Mouse (Mus musculus) heart, embryonic 14.5 days (tissue): ENCODE data around the gene Rock2. TPM values are rescaled to one million over a fixed set of nuclear protein-coding genes. Genes with fewer than 3 reads are reported as not detected.

Experiments
- ATAC-seq: fragments of 200-750 bp; cut with Nextera tagmentation; 2 replicates; pipeline ENCODE4 v1.8.0; 2017; ENCODE audit warnings: low read depth, moderate TSS enrichment; ENCODE audit not compliant: insufficient number of reproducible peaks, insufficient read depth, low FRiP score
- H3K27ac ChIP-seq, 2 experiments: fragments of 200-500 bp in 1 of 2; fragments of 300-500 bp in 1 of 2; sonication (generic) in 1 of 2; replicated peaks in 1 of 2; 2 replicates each; pipeline ENCODE4 v1.5.1; 2012 to 2014; ENCODE audit warnings: low read depth in 2 of 2, low read length in 2 of 2, control low read depth in 1 of 2, mild to moderate bottlenecking in 1 of 2, mixed read lengths in 1 of 2; ENCODE audit not compliant: control insufficient read depth in 1 of 2, insufficient read depth in 1 of 2
- H3K27me3 ChIP-seq: fragments of 300-500 bp; sonication (generic); 2 replicates; pipeline ENCODE4 v1.6.1; 2014; ENCODE audit warnings: mild to moderate bottlenecking, low read length, control low read depth; ENCODE audit not compliant: control insufficient read depth, insufficient read depth
- H3K36me3 ChIP-seq: fragments of 300-500 bp; sonication (generic); 2 replicates; pipeline ENCODE4 v1.6.1; 2014; ENCODE audit warnings: mild to moderate bottlenecking, control low read depth, low read length, mixed read lengths; ENCODE audit not compliant: control insufficient read depth, insufficient read depth
- H3K4me1 ChIP-seq, 2 experiments: fragments of 200-500 bp in 1 of 2; fragments of 300-500 bp in 1 of 2; sonication (generic) in 1 of 2; 2 replicates each; pipeline ENCODE4 v1.6.1; 2012 to 2014; ENCODE audit warnings: low read length in 2 of 2, control low read depth in 1 of 2, mixed read lengths in 1 of 2; ENCODE audit not compliant: control insufficient read depth in 2 of 2, insufficient read depth in 2 of 2
- H3K4me2 ChIP-seq: fragments of 300-500 bp; sonication (generic); 2 replicates; pipeline ENCODE4 v1.6.1; 2014; ENCODE audit warnings: mild to moderate bottlenecking, low read length
- H3K4me3 ChIP-seq, 2 experiments: fragments of 200-500 bp in 1 of 2; fragments of 300-500 bp in 1 of 2; sonication (generic) in 1 of 2; 2 replicates each; pipeline ENCODE4 v1.5.1; 2012 to 2014; ENCODE audit warnings: low read length in 2 of 2, mild to moderate bottlenecking in 2 of 2, control low read depth in 1 of 2, low read depth in 1 of 2, moderate library complexity in 1 of 2; ENCODE audit not compliant: control insufficient read depth in 1 of 2, insufficient read depth in 1 of 2
- H3K9ac ChIP-seq: fragments of 300-500 bp; sonication (generic); 2 replicates; pipeline ENCODE4 v1.6.1; 2014; ENCODE audit warnings: mild to moderate bottlenecking, low read length
- H3K9me3 ChIP-seq: fragments of 300-500 bp; sonication (generic); 2 replicates; pipeline ENCODE4 v1.6.1; 2016; ENCODE audit warnings: low read length, control low read depth; ENCODE audit not compliant: control insufficient read depth
- WGBS: fragments of 180-500 bp; shearing (Covaris S2); extraction: QIAGEN DNeasy Blood & Tissue Kit; methylation state at CpG from one replicate; pipeline ENCODE4 v1.1.7; 2014; 5-methylcytosine and 5-hydroxymethylcytosine counted together
- polyA plus RNA-seq: library from polyadenylated mRNA; unstranded; fragments of >200 nt; fragmentation: Nextera tagmentation; extraction: Ambion mirVana; gene quantifications from 2 replicates; pipeline ENCODE4 v1.2.1, GENCODE M21; 2014

Gene Rock2
- polyA plus RNA-seq, 1 experiment from 2014 or later = 24.8 TPM

GRCm38 (mm10) chr12:16855632-16856305, 38.9 kb upstream of the Rock2 start:
- Histone ChIP-seq H3K4me1 (peaks cover 10 to 15% of the 10 kb centered on the region in 2 experiments), H3K4me2 (no peak overlapping the region), H3K27ac (no peak overlapping the region), H3K9me3 (no peaks in the 10 kb centered on the region), H3K4me3 (no peak overlapping the region), H3K36me3 (no peaks in the 10 kb centered on the region), H3K9ac (no peak overlapping the region), H3K27me3 (no peaks in the 10 kb centered on the region)
- 61% methylated on average over 6 of the region's 6 CpGs for WGBS
- ATAC-seq = no peak

GRCm38 (mm10) chr12:16856306-16856679, 38.4 kb upstream of the Rock2 start:
- H3K9me3 ChIP-seq = no peaks in the 10 kb centered on the region
- WGBS = 72% methylated on average over 2 of the region's 2 CpGs
- no peak overlapping the region for H3K4me2 ChIP-seq
- H3K36me3 ChIP-seq = no peaks in the 10 kb centered on the region
- no peak overlapping the region for H3K9ac ChIP-seq
- ATAC-seq = no peak
- no peaks in the 10 kb centered on the region for H3K27me3 ChIP-seq
- H3K27ac ChIP-seq = no peak overlapping the region
- peaks cover 7 to 9% of the 10 kb centered on the region in 2 experiments for H3K4me1 ChIP-seq
- H3K4me3 ChIP-seq = no peak overlapping the region

DNA sequence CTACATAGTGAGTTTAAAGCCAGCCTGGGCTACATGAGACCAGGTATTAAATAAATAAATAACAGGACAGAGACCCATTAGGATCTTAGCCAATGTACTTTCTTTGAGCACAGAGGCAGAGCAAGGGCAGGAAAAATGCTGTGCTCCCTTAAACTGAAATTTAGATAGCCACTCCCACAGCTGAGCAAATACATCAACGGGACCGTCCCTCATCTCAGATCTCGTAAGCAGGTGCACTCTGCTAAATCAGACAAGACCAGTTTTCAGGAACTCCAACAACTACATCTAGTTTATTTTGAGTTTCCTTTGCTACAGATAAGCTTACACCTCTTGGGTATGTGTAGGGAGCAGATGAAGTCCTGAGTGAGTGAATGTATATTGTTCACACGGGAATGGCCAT, 36.6 kb upstream of the Rock2 start:
- H3K4me2 ChIP-seq = no peak overlapping the region
- WGBS = 76% methylated on average over 4 of the region's 4 CpGs
- H3K27me3 ChIP-seq = no peaks in the 10 kb centered on the region
- H3K9ac ChIP-seq = no peak overlapping the region
- H3K9me3 ChIP-seq = no peaks in the 10 kb centered on the region
- no peak overlapping the region for H3K27ac ChIP-seq
- H3K4me1 ChIP-seq = peaks cover 7 to 9% of the 10 kb centered on the region in 2 experiments
- H3K36me3 ChIP-seq = no peaks in the 10 kb centered on the region
- no peak overlapping the region for H3K4me3 ChIP-seq
- no peak for ATAC-seq

GRCm38 (mm10) chr12:16859781-16860180, 34.9 kb upstream of the Rock2 start:
- no peak overlapping the region for H3K4me2 ChIP-seq
- no peak overlapping the region for H3K27ac ChIP-seq
- H3K9ac ChIP-seq = no peak overlapping the region
- H3K27me3 ChIP-seq = no peaks in the 10 kb centered on the region
- no peaks in the 10 kb centered on the region for H3K36me3 ChIP-seq
- H3K4me3 ChIP-seq = no peak overlapping the region
- H3K9me3 ChIP-seq = no peaks in the 10 kb centered on the region
- 88% methylated on average over 2 of the region's 2 CpGs for WGBS
- H3K4me1 ChIP-seq = no peaks in the 10 kb centered on the region
- ATAC-seq = no peak

GRCm38 (mm10) chr12:16860533-16860932, 34.2 kb upstream of the Rock2 start:
- H3K9me3 ChIP-seq = no peaks in the 10 kb centered on the region
- H3K27ac ChIP-seq = no peak overlapping the region
- no peak overlapping the region for H3K4me3 ChIP-seq
- H3K9ac ChIP-seq = no peak overlapping the region
- H3K36me3 ChIP-seq = no peaks in the 10 kb centered on the region
- WGBS = 59% methylated on average over 1 of the region's 1 CpGs
- no peaks in the 10 kb centered on the region for H3K4me1 ChIP-seq
- H3K4me2 ChIP-seq = no peak overlapping the region
- ATAC-seq = no peak
- no peaks in the 10 kb centered on the region for H3K27me3 ChIP-seq

- no peaks in the 10 kb centered on the region for H3K9me3 ChIP-seq
- H3K4me1 ChIP-seq = peaks cover 0 to 2% of the 10 kb centered on the region in 2 experiments; a peak in 2 of 4 replicates
- WGBS = 51% methylated on average over 3 of the region's 3 CpGs
- H3K4me2 ChIP-seq = no peak overlapping the region
- no peak for ATAC-seq
- no peak overlapping the region for H3K4me3 ChIP-seq
- no peak overlapping the region for H3K9ac ChIP-seq
- no peak overlapping the region for H3K27ac ChIP-seq
- H3K36me3 ChIP-seq = no peaks in the 10 kb centered on the region
- no peaks in the 10 kb centered on the region for H3K27me3 ChIP-seq
Measured at GRCm38 (mm10) chr12:16860961-16861360, 33.7 kb upstream of the Rock2 start.

- WGBS = 74% methylated on average over 4 of the region's 4 CpGs
- H3K4me1 ChIP-seq = peaks cover 16 to 27% of the 10 kb centered on the region in 2 experiments
- H3K9me3 ChIP-seq = no peaks in the 10 kb centered on the region
- H3K9ac ChIP-seq = no peak overlapping the region
- H3K36me3 ChIP-seq = no peaks in the 10 kb centered on the region
- no peak overlapping the region for H3K27ac ChIP-seq
- no peak overlapping the region for H3K4me3 ChIP-seq
- no peaks in the 10 kb centered on the region for H3K27me3 ChIP-seq
- no peak for ATAC-seq
- H3K4me2 ChIP-seq = no peak overlapping the region
Measured at GRCm38 (mm10) chr12:16864477-16864876, 30.2 kb upstream of the Rock2 start.

DNA sequence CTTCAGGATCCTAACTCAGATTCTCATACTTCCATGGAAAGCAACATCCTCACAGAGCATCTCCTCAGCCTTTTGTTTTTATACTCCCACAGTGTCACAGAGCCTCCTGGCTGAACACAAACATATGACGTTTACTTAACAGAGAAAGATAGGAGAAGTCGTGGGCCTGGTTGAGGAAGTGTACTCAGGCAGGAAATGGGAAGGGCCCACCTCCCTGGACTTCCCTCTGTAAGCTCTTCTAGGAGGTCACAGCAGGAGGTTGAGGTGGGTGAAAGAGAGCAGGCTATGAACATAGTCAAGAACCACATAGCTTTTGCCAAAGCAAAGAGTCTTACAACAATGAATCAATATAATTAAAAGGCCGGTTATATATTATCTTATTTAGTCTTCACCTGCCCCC, 28.8 kb upstream of the Rock2 start:
- Histone ChIP-seq H3K27ac (peak overlapping the region; percentile 70 to 74), H3K4me2 (no peak overlapping the region), H3K9me3 (no peaks in the 10 kb centered on the region), H3K4me3 (no peak overlapping the region), H3K27me3 (no peaks in the 10 kb centered on the region), H3K9ac (no peak overlapping the region), H3K4me1 (peaks cover 30 to 41% of the 10 kb centered on the region in 2 experiments), H3K36me3 (no peaks in the 10 kb centered on the region)
- ATAC-seq = 0 out of 2 replicates have a peak, but pooled peaks have one; percentile 46
- WGBS = 45% methylated on average over 3 of the region's 3 CpGs
